ENCODE assay signal across 8 mouse cellular contexts in genomic region chr3:95229781-95230494, GRCm38 (mm10). TPM values are rescaled to one million over a fixed set of nuclear protein-coding genes. Genes with fewer than 3 reads are reported as not detected.
DNase-seq lines count a peak whose midpoint lies in the region; ATAC-seq and TF ChIP-seq lines count a peak whose summit lies in the region.
"Had no signal": no experiment of that assay in that cellular context is flagged by ENCODE, and none has a peak within 500 bp of the region (broad histone marks: within the 10 kb centered on the region; RNA-seq: fewer than 3 reads in every experiment).

No protein-coding gene starts in this region.

- no peaks in the 10 kb centered on the region for H3K27me3 ChIP-seq in G1E (ENCODE audit: insufficient read depth, low read length)
- H3K27me3 ChIP-seq in forebrain, postnatal 0 days (ENCODE audit: insufficient read depth, low read length): no peaks in the 10 kb centered on the region
- H3K27me3 ChIP-seq in hindbrain, embryonic 16.5 days (replicated peaks; ENCODE audit: control insufficient read depth, insufficient read depth, low read length): no peaks in the 10 kb centered on the region

- peak overlapping the region; percentile 88 for H3K27ac ChIP-seq in brown adipose tissue, adult 24 weeks (replicated peaks; ENCODE audit: low read depth, low read length)
- peak overlapping the region; percentile 98 for H3K27ac ChIP-seq in forebrain, postnatal 0 days (ENCODE audit: low read depth, low read length)
- peak overlapping the region; percentile 98 for H3K27ac ChIP-seq in hindbrain, embryonic 16.5 days (ENCODE audit: low read depth, low read length)

- TF ChIP-seq CTCF in G1E (IDR thresholded peaks at IDR 0.05; ENCODE audit: low read depth, low read length): no peak
- TF ChIP-seq CTCF in forebrain, postnatal 0 days (IDR thresholded peaks at IDR 0.05; ENCODE audit: low read depth): no peak

- peak overlapping the region; percentile 89 for H3K4me2 ChIP-seq in forebrain, postnatal 0 days (ENCODE audit: low read depth)
- peak overlapping the region; percentile 83 for H3K4me2 ChIP-seq in hindbrain, embryonic 16.5 days (ENCODE audit: low read length)

- peak overlapping the region; percentile 87 for H3K9ac ChIP-seq in forebrain, postnatal 0 days
- peak overlapping the region; percentile 98 for H3K9ac ChIP-seq in hindbrain, embryonic 16.5 days (ENCODE audit: low read depth, low read length)

- ATAC-seq in G1E (ENCODE audit: extremely low read depth, insufficient number of reproducible peaks, low FRiP score, poor library complexity, severe bottlenecking): peak; percentile 19; the same call in 1 of the 2 replicates
- ATAC-seq in forebrain, postnatal 0 days: peak; percentile 3; the same call in 1 of the 2 replicates
- peak; percentile 19 for ATAC-seq in hindbrain, embryonic 16.5 days

- H3K4me3 ChIP-seq in G1E (ENCODE audit: low read depth, low read length): peak overlapping the region; percentile 78
- peak overlapping the region; percentile 88 for H3K4me3 ChIP-seq in brown adipose tissue, adult 24 weeks (ENCODE audit: insufficient read depth, low read depth, low read length)
- H3K4me3 ChIP-seq in forebrain, postnatal 0 days (ENCODE audit: low read depth, low read length): peak overlapping the region; percentile 84
- peak overlapping the region; percentile 67 for H3K4me3 ChIP-seq in hindbrain, embryonic 16.5 days (ENCODE audit: low read length)

- peak; percentile 82 for DNase-seq in G1E (ENCODE audit: low spot score)
- peak; percentile 56 for DNase-seq in forebrain, postnatal 0 days
- peak; percentile 29 to 30 for DNase-seq in left cerebral cortex, adult 18-20 months (ENCODE audit: low spot score in 2 of 2)
- DNase-seq in lung, postnatal 36 days: peak; percentile 68
- peak; percentile 47 for DNase-seq in right cerebral cortex, postnatal 25 days

- WGBS in forebrain, postnatal 0 days: 4% methylated on average over 13 of the region's 13 CpGs
- under 1% methylated on average over 13 of the region's 13 CpGs for WGBS in hindbrain, embryonic 16.5 days

- H3K9me3 ChIP-seq in G1E (replicated peaks): no peaks in the 10 kb centered on the region
- H3K9me3 ChIP-seq in forebrain, postnatal 0 days (ENCODE audit: low read length): no peaks in the 10 kb centered on the region
- no peaks in the 10 kb centered on the region for H3K9me3 ChIP-seq in hindbrain, embryonic 16.5 days (ENCODE audit: control insufficient read depth, low read length)

- H3K36me3 ChIP-seq in G1E (replicated peaks): peaks cover 58% of the 10 kb centered on the region
- peaks cover 39% of the 10 kb centered on the region for H3K36me3 ChIP-seq in forebrain, postnatal 0 days (ENCODE audit: insufficient read depth)
- peaks cover 27% of the 10 kb centered on the region for H3K36me3 ChIP-seq in hindbrain, embryonic 16.5 days (ENCODE audit: control insufficient read depth, insufficient read depth, low read length)

- peaks cover 56% of the 10 kb centered on the region for H3K4me1 ChIP-seq in G1E (ENCODE audit: insufficient read depth, low read depth, low read length)
- peaks cover 20% of the 10 kb centered on the region for H3K4me1 ChIP-seq in brown adipose tissue, adult 24 weeks (ENCODE audit: control insufficient read depth, insufficient read depth, insufficient read length, low read length)
- peaks cover 22% of the 10 kb centered on the region for H3K4me1 ChIP-seq in forebrain, postnatal 0 days (ENCODE audit: insufficient read depth)
- peaks cover 36% of the 10 kb centered on the region for H3K4me1 ChIP-seq in hindbrain, embryonic 16.5 days (ENCODE audit: control insufficient read depth, insufficient read depth, low read depth, low read length)

RNA-seq across cellular contexts. Expression of gene Cdc42se1, which starts 1.4 kb away (rescaled TPM):
- total RNA-seq in G1E (2014; fragmentation: Nextera tagmentation) (105 and 109 TPM in 2 replicates), G1E (2017) (88.3 and 91.8 TPM in 2 replicates)
- 128 and 150 TPM in 2 replicates for polyA plus RNA-seq in G1E (2012)
- 23.3 and 29.2 TPM in 2 replicates for polyA plus RNA-seq in brown adipose tissue, adult 24 weeks (2012; ENCODE audit: insufficient read depth, insufficient read length, missing spikeins)
- total RNA-seq in forebrain, postnatal 0 days (2014; rRNA removed): 55.7 and 68.0 TPM in 2 replicates
- 54.2 and 54.9 TPM in 2 replicates for polyA plus RNA-seq in forebrain, postnatal 0 days (2015; fragmentation: Nextera tagmentation; extraction: Ambion mirVana)
- polyA plus RNA-seq in hindbrain, embryonic 16.5 days (2015; fragmentation: Nextera tagmentation; extraction: Ambion mirVana): 59.1 and 61.0 TPM in 2 replicates
- total RNA-seq in left cerebral cortex, adult 18-20 months (2021): 10 to 100 TPM; 57.0 to 60.1 TPM

RNA-seq across cellular contexts. Expression of gene Mllt11, which starts 2.0 kb away (rescaled TPM):
- total RNA-seq in G1E (2014; fragmentation: Nextera tagmentation) (7.7 and 8.1 TPM in 2 replicates), G1E (2017) (8.3 and 10.4 TPM in 2 replicates)
- polyA plus RNA-seq in G1E (2012): 3.3 and 4.1 TPM in 2 replicates
- 3.5 and 7.0 TPM in 2 replicates for polyA plus RNA-seq in brown adipose tissue, adult 24 weeks (2012; ENCODE audit: insufficient read depth, insufficient read length, missing spikeins)
- total RNA-seq in forebrain, postnatal 0 days (2014; rRNA removed): 207 and 235 TPM in 2 replicates
- 578 and 712 TPM in 2 replicates for polyA plus RNA-seq in forebrain, postnatal 0 days (2015; fragmentation: Nextera tagmentation; extraction: Ambion mirVana)
- 282 and 327 TPM in 2 replicates for polyA plus RNA-seq in hindbrain, embryonic 16.5 days (2015; fragmentation: Nextera tagmentation; extraction: Ambion mirVana)
- 100 to 1,000 TPM; 265 to 266 TPM for total RNA-seq in left cerebral cortex, adult 18-20 months (2021)

RNA-seq across cellular contexts. Expression of gene Gm128, which starts 11.5 kb away (rescaled TPM):
- 0.78 TPM in 1 of 2 replicates, not detected in the other for total RNA-seq in G1E (2014; fragmentation: Nextera tagmentation)
- total RNA-seq in G1E (2017): 0.12 TPM in 1 of 2 replicates, not detected in the other
- not detected in 2 replicates for polyA plus RNA-seq in G1E (2012)
- not detected in 2 replicates for polyA plus RNA-seq in brown adipose tissue, adult 24 weeks (2012; ENCODE audit: insufficient read depth, insufficient read length, missing spikeins)
- total RNA-seq in forebrain, postnatal 0 days (2014; rRNA removed): 0.29 TPM in 1 of 2 replicates, not detected in the other
- polyA plus RNA-seq in forebrain, postnatal 0 days (2015; fragmentation: Nextera tagmentation; extraction: Ambion mirVana): 0.11 and 0.28 TPM in 2 replicates
- 0.29 and 0.30 TPM in 2 replicates for polyA plus RNA-seq in hindbrain, embryonic 16.5 days (2015; fragmentation: Nextera tagmentation; extraction: Ambion mirVana)
- total RNA-seq in left cerebral cortex, adult 18-20 months (2021): under 1 TPM in 1 of 2 experiments, not detected in 1; 0.37 TPM

RNA-seq across cellular contexts. Expression of gene Gabpb2, which starts 12.2 kb away (rescaled TPM):
- total RNA-seq in G1E (2014; fragmentation: Nextera tagmentation) (62.8 and 72.3 TPM in 2 replicates), G1E (2017) (91.7 and 110 TPM in 2 replicates)
- polyA plus RNA-seq in G1E (2012): 3.9 and 6.2 TPM in 2 replicates
- 11.3 and 12.2 TPM in 2 replicates for polyA plus RNA-seq in brown adipose tissue, adult 24 weeks (2012; ENCODE audit: insufficient read depth, insufficient read length, missing spikeins)
- total RNA-seq in forebrain, postnatal 0 days (2014; rRNA removed): 6.1 and 9.9 TPM in 2 replicates
- 0.54 and 1.5 TPM in 2 replicates for polyA plus RNA-seq in forebrain, postnatal 0 days (2015; fragmentation: Nextera tagmentation; extraction: Ambion mirVana)
- 2.4 and 3.0 TPM in 2 replicates for polyA plus RNA-seq in hindbrain, embryonic 16.5 days (2015; fragmentation: Nextera tagmentation; extraction: Ambion mirVana)
- total RNA-seq in left cerebral cortex, adult 18-20 months (2021): 10 to 100 TPM in 1 of 2 experiments, 1 to 10 TPM in 1; 9.6 to 10.4 TPM

RNA-seq across cellular contexts. Expression of gene Bnipl, which starts 21.1 kb away (rescaled TPM):
- total RNA-seq in G1E (2014; fragmentation: Nextera tagmentation) (not detected in 2 replicates), G1E (2017) (0.35 TPM in 1 of 2 replicates, not detected in the other)
- polyA plus RNA-seq in G1E (2012): 0.03 and 0.12 TPM in 2 replicates
- polyA plus RNA-seq in brown adipose tissue, adult 24 weeks (2012; ENCODE audit: insufficient read depth, insufficient read length, missing spikeins): not detected in 2 replicates
- 0.23 and 0.33 TPM in 2 replicates for total RNA-seq in forebrain, postnatal 0 days (2014; rRNA removed)
- polyA plus RNA-seq in forebrain, postnatal 0 days (2015; fragmentation: Nextera tagmentation; extraction: Ambion mirVana): not detected in 2 replicates
- polyA plus RNA-seq in hindbrain, embryonic 16.5 days (2015; fragmentation: Nextera tagmentation; extraction: Ambion mirVana): 0.20 TPM in 1 of 2 replicates, not detected in the other
- under 1 TPM in 1 of 2 experiments, not detected in 1; 0.63 TPM for total RNA-seq in left cerebral cortex, adult 18-20 months (2021)
- total RNA-seq: hematopoietic stem cell, adult 5-6 weeks had no signal

Comparison
In these comparisons a context has a peak if more than half of its experiments do, and no peak if none do; other contexts are left out.
1. Peak in every context shown above with its lines: DNase-seq, ATAC-seq, H3K4me3 ChIP-seq and H3K27ac ChIP-seq.
2. DNase-seq: peak in every context shown above with its lines; median percentile 82 in G1E; 68 in lung, postnatal 36 days; 56 in forebrain, postnatal 0 days; 47 in right cerebral cortex, postnatal 25 days; 30 in left cerebral cortex, adult 18-20 months.
3. RNA of gene Mllt11, which starts 2.0 kb away (polyA plus RNA-seq): 578 to 712 TPM in forebrain, postnatal 0 days and 282 to 327 TPM in hindbrain, embryonic 16.5 days; 3.5 to 7.0 TPM in brown adipose tissue, adult 24 weeks and 3.3 to 4.1 TPM in G1E; every median in the first group is over 10 times any median in the second.